Mouse (Mus musculus): ENCODE measurements at regions not wholly inside any gene's neighbourhood (a gene's known extent, or its start where the extent isn't known, plus 50 kb on each side); places are given as distances from the start of the nearest gene placed in this dataset.
"Not testable (repeated sequence)": the region's sequence is repeated elsewhere in the genome, so short reads cannot be mapped to it uniquely, and the experiment has no call there.

- not testable (repeated sequence) for DNase-seq
Observed at GRCm38 (mm10) chr2:53632816-53633474, 441.4 kb downstream of the Arl6ip6 start.

GRCm38 (mm10) chr2:53668599-53669372, 416.6 kb downstream of the Rprm start:
- no peak for DNase-seq

GRCm38 (mm10) chr2:53680350-53681011, 404.9 kb downstream of the Rprm start:
- no peak for DNase-seq

GRCm38 (mm10) chr2:53682599-53682998, 402.8 kb downstream of the Rprm start:
- no peak for DNase-seq

GRCm38 (mm10) chr2:53687281-53687680, 398.1 kb downstream of the Rprm start:
- no peak for DNase-seq

GRCm38 (mm10) chr2:53689223-53689880, 396.0 kb downstream of the Rprm start:
- no peak for DNase-seq

GRCm38 (mm10) chr2:53691580-53692118, 393.7 kb downstream of the Rprm start:
- DNase-seq, result no peak

GRCm38 (mm10) chr2:53711213-53711612, 374.1 kb downstream of the Rprm start:
- DNase-seq, result no peak

GRCm38 (mm10) chr2:53713106-53713640, 372.2 kb downstream of the Rprm start:
- DNase-seq, result no peak

- DNase-seq, result no peak
Observed at GRCm38 (mm10) chr2:53715017-53715416, 370.3 kb downstream of the Rprm start.

- no peak for DNase-seq
Observed at GRCm38 (mm10) chr2:53723231-53723630, 362.1 kb downstream of the Rprm start.

- DNase-seq, result no peak
Observed at GRCm38 (mm10) chr2:53728693-53729092, 356.7 kb downstream of the Rprm start.

- DNase-seq, result no peak
Observed at GRCm38 (mm10) chr2:53730451-53730850, 354.9 kb downstream of the Rprm start.

- no peak for DNase-seq
Observed at GRCm38 (mm10) chr2:53763486-53763885, 321.9 kb downstream of the Rprm start.

- DNase-seq, result not testable (repeated sequence)
Observed at GRCm38 (mm10) chr2:53782035-53782434, 303.3 kb downstream of the Rprm start.

- DNase-seq, result not testable (repeated sequence)
Observed at GRCm38 (mm10) chr2:53788599-53788998, 296.8 kb downstream of the Rprm start.

- DNase-seq, result no peak
Observed at GRCm38 (mm10) chr2:53796605-53797004, 288.7 kb downstream of the Rprm start.

- no peak for DNase-seq
Observed at GRCm38 (mm10) chr2:53803666-53804065, 281.7 kb downstream of the Rprm start.

GRCm38 (mm10) chr2:53850815-53851528, 234.4 kb downstream of the Rprm start:
- DNase-seq, result no peak
